In the genomic region with DNA sequence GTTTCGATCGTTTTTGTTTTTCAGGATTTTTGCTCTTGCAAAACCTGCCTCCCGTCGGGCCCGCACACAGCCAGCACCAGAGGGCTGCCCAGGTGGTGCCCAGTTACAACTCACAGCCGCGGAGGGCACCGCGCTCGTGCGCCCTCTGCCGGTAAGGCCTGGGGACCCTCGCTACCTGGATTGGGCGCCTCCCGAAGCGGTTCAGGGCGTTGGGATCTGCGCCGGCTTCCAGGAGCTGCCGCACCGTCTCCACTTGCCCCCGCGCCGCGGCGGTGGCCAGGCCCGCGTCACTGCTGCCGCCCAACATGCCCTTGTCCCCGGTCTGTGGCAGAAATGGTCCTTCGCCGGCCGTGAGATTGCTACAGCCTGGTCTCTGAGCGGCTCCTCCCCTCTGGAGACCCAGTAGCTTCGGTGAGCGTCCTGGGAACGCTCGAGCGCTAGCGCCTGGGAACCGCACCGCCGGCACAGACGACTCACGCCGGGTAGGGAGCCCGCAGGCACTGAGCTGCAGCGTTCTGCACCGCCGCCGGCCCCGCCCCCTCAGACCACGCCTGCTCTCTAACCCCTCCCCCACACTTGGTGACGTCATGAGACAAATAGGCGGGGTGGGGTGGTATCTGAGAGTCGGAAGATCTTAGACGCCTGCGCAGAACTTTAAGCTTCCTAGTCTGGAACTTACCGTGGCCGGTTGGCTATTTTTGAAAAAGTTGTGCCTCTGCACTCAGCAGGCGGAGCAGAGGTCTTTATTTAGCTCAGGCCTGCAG, we compare ENCODE assay signal across 8 mouse cellular contexts. TPM values are rescaled to one million over a fixed set of nuclear protein-coding genes. Genes with fewer than 3 reads are reported as not detected.
DNase-seq lines count a peak whose midpoint lies in the region; ATAC-seq and TF ChIP-seq lines count a peak whose summit lies in the region.

A gene (minus strand): TSS at position 549 of the 764 bp plus-strand sequence.

- no peaks in the 10 kb centered on the region for H3K36me3 ChIP-seq in forebrain, embryonic 15.5 days
- no peaks in the 10 kb centered on the region for H3K36me3 ChIP-seq in liver, embryonic 15.5 days (replicated peaks)
- no peaks in the 10 kb centered on the region for H3K36me3 ChIP-seq in neural tube, embryonic 12.5 days
- H3K36me3 ChIP-seq in stomach, postnatal 0 days (ENCODE audit: control insufficient read depth, insufficient read depth, low read length), result no peaks in the 10 kb centered on the region

- DNase-seq in ES-CJ7 (ENCODE audit: low read depth, low spot score), result peak; percentile 95
- DNase-seq in cerebellum, adult 18-20 months, result peak; percentile 47 to 69
- peak; percentile 94 to 95 for DNase-seq in heart, postnatal 10 days
- DNase-seq in kidney, postnatal 4 days, result peak; percentile 88 to 90
- DNase-seq in stomach, postnatal 0 days (ENCODE audit: low spot score), result peak; percentile 92

- H3K4me2 ChIP-seq in forebrain, embryonic 15.5 days (replicated peaks), result peak within 1 kb of the TSS; percentile 81
- peak within 1 kb of the TSS; percentile 92 for H3K4me2 ChIP-seq in liver, embryonic 15.5 days
- peak within 1 kb of the TSS; percentile 91 for H3K4me2 ChIP-seq in neural tube, embryonic 12.5 days (replicated peaks)
- peak within 1 kb of the TSS; percentile 97 for H3K4me2 ChIP-seq in stomach, postnatal 0 days (replicated peaks; ENCODE audit: low read depth)

- peak; percentile 87 for TF ChIP-seq CTCF in stomach, postnatal 0 days (IDR thresholded peaks at IDR 0.05; ENCODE audit: low read depth)

- no peak within 1 kb of the TSS for H3K27ac ChIP-seq in forebrain, embryonic 15.5 days (replicated peaks)
- no peak within 1 kb of the TSS for H3K27ac ChIP-seq in liver, embryonic 15.5 days (replicated peaks)
- no peak within 1 kb of the TSS for H3K27ac ChIP-seq in neural tube, embryonic 12.5 days
- H3K27ac ChIP-seq in stomach, postnatal 0 days (replicated peaks), result peak within 1 kb of the TSS; percentile 79

- peak within 1 kb of the TSS; percentile 32; the same call in 1 of the 2 replicates for H3K9ac ChIP-seq in forebrain, embryonic 15.5 days (replicated peaks)
- 0 out of 2 replicates have a peak within 1 kb of the TSS, but pooled peaks have one; percentile 18 for H3K9ac ChIP-seq in liver, embryonic 15.5 days
- no peak within 1 kb of the TSS for H3K9ac ChIP-seq in neural tube, embryonic 12.5 days
- peak within 1 kb of the TSS; percentile 59 for H3K9ac ChIP-seq in stomach, postnatal 0 days (ENCODE audit: low read length)

- peaks cover 10% of the 10 kb centered on the region for H3K4me1 ChIP-seq in forebrain, embryonic 15.5 days
- peaks cover 12% of the 10 kb centered on the region for H3K4me1 ChIP-seq in liver, embryonic 15.5 days (replicated peaks)
- no peaks in the 10 kb centered on the region; the same call in 1 of the 2 replicates for H3K4me1 ChIP-seq in neural tube, embryonic 12.5 days
- H3K4me1 ChIP-seq in stomach, postnatal 0 days (replicated peaks; ENCODE audit: control insufficient read depth, insufficient read depth), result no peaks in the 10 kb centered on the region

- H3K9me3 ChIP-seq in forebrain, embryonic 15.5 days, result no peaks in the 10 kb centered on the region
- no peaks in the 10 kb centered on the region for H3K9me3 ChIP-seq in liver, embryonic 15.5 days (replicated peaks)
- H3K9me3 ChIP-seq in neural tube, embryonic 12.5 days, result no peaks in the 10 kb centered on the region
- no peaks in the 10 kb centered on the region for H3K9me3 ChIP-seq in stomach, postnatal 0 days (ENCODE audit: control insufficient read depth, low read length)

- ATAC-seq in forebrain, embryonic 15.5 days (replicated peaks), result peak; percentile 96
- peak; percentile 87 for ATAC-seq in liver, embryonic 15.5 days (ENCODE audit: insufficient read depth)
- ATAC-seq in neural tube, embryonic 12.5 days (ENCODE audit: low FRiP score, low read depth), result peak; percentile 95
- peak; percentile 95 for ATAC-seq in stomach, postnatal 0 days (ENCODE audit: low FRiP score, low TSS enrichment)

- H3K27me3 ChIP-seq in forebrain, embryonic 15.5 days, result peaks cover 77% of the 10 kb centered on the region
- H3K27me3 ChIP-seq in liver, embryonic 15.5 days, result peaks cover 84% of the 10 kb centered on the region
- H3K27me3 ChIP-seq in neural tube, embryonic 12.5 days (replicated peaks), result peaks cover 69% of the 10 kb centered on the region
- H3K27me3 ChIP-seq in stomach, postnatal 0 days (ENCODE audit: control insufficient read depth, insufficient read depth, low read length), result peaks cover 16% of the 10 kb centered on the region

- TF ChIP-seq EP300 in stomach, postnatal 0 days (optimal IDR thresholded peaks at IDR 0.05), result no peak

- intact Hi-C loops in heart, postnatal 10 days (cut with DNase I), result no loop called here

- peak within 1 kb of the TSS; percentile 47 for H3K4me3 ChIP-seq in forebrain, embryonic 15.5 days
- H3K4me3 ChIP-seq in liver, embryonic 15.5 days (replicated peaks), result peak within 1 kb of the TSS; percentile 60
- H3K4me3 ChIP-seq in neural tube, embryonic 12.5 days, result peak within 1 kb of the TSS; percentile 43
- peak within 1 kb of the TSS; percentile 60 for H3K4me3 ChIP-seq in stomach, postnatal 0 days (ENCODE audit: low read depth, low read length)

- WGBS in forebrain, embryonic 15.5 days, result under 1% methylated on average over 61 of the region's 61 CpGs
- under 1% methylated on average over 61 of the region's 61 CpGs for WGBS in liver, embryonic 15.5 days (ENCODE audit: insufficient replicate concordance)
- under 1% methylated on average over 61 of the region's 61 CpGs for WGBS in neural tube, embryonic 12.5 days
- WGBS in stomach, postnatal 0 days, result under 1% methylated on average over 59 of the region's 61 CpGs

RNA-seq across cellular contexts. Expression of the gene that starts here (rescaled TPM):
- polyA plus RNA-seq in forebrain, embryonic 15.5 days (2015; fragmentation: Nextera tagmentation; extraction: Ambion mirVana), result 0.76 and 0.83 TPM in 2 replicates
- total RNA-seq in heart, postnatal 10 days (2021), result under 1 TPM; 0.55 to 0.87 TPM
- polyA plus RNA-seq in liver, embryonic 15.5 days (2015; fragmentation: Nextera tagmentation; extraction: Ambion mirVana), result 0.14 TPM in 1 of 2 replicates, not detected in the other
- polyA plus RNA-seq in neural tube, embryonic 12.5 days (2016; fragmentation: Nextera tagmentation; extraction: Ambion mirVana), result 0.41 and 0.56 TPM in 2 replicates
- polyA plus RNA-seq in stomach, postnatal 0 days (2015; fragmentation: Nextera tagmentation; extraction: Ambion mirVana), result 26.9 and 29.0 TPM in 2 replicates

Comparison
In these comparisons a context has a peak if more than half of its experiments do, and no peak if none do; other contexts are left out.
1. RNA of the gene that starts here (polyA plus RNA-seq): 26.9 to 29.0 TPM in stomach, postnatal 0 days; 0.76 to 0.83 TPM in forebrain, embryonic 15.5 days, 0.41 to 0.56 TPM in neural tube, embryonic 12.5 days and 0.14 TPM in liver, embryonic 15.5 days; every median in the first group is over 10 times any median in the second.
2. Peak in ATAC-seq, H3K4me3 ChIP-seq, H3K9ac ChIP-seq and H3K4me2 ChIP-seq in forebrain, embryonic 15.5 days; RNA of the gene not detected or under 1 TPM.
3. Peak in DNase-seq in heart, postnatal 10 days; RNA of the gene not detected or under 1 TPM.
4. Peak in ATAC-seq, H3K4me3 ChIP-seq, H3K9ac ChIP-seq and H3K4me2 ChIP-seq in liver, embryonic 15.5 days; RNA of the gene not detected or under 1 TPM.
5. Peak in ATAC-seq, H3K4me3 ChIP-seq and H3K4me2 ChIP-seq in neural tube, embryonic 12.5 days; RNA of the gene not detected or under 1 TPM.
6. Peak in every context shown above with its lines, with median percentiles within 50 percentile points of each other: DNase-seq, ATAC-seq, H3K4me2 ChIP-seq and H3K4me3 ChIP-seq.